Mouse (Mus musculus) gastrocnemius, postnatal 25 days (tissue): ENCODE measurements around the gene Pbx1. TPM values are rescaled to one million over a fixed set of nuclear protein-coding genes. Genes with fewer than 3 reads are reported as not detected.

ENCODE experiments used
- DNase-seq: peaks from one replicate; pipeline ENCODE4 v3.0.0; 2022
- total RNA-seq, 2 experiments: library from RNA; stranded (reverse); gene quantifications; 1 replicate in 1 of 2; 2 replicates in 1 of 2; pipeline ENCODE4 v1.2.3; 2021

The Pbx1 gene
- total RNA-seq, 2 experiments from 2014 or later, result 19.3 to 19.9 TPM

DNA sequence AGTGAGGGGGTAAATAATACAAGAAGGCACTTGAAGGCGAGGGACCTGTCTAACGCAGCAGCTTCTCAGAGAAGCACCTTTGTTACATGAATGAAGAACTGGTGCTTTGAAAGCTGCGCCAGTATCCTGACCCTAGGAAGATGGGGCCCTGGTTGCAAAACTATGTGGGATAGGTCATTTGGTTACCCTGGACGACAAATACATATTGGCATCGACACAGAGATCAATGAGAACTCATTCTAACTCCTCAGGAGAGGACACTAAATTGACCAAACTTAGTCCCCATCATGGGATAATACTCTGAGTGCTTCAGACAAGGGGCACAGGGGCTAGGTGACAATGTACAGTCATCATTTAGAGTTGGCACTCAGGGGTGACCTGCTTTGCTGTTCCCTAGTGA lies 264.3 kb downstream of the Pbx1 start:
- DNase-seq, result no peak

DNA sequence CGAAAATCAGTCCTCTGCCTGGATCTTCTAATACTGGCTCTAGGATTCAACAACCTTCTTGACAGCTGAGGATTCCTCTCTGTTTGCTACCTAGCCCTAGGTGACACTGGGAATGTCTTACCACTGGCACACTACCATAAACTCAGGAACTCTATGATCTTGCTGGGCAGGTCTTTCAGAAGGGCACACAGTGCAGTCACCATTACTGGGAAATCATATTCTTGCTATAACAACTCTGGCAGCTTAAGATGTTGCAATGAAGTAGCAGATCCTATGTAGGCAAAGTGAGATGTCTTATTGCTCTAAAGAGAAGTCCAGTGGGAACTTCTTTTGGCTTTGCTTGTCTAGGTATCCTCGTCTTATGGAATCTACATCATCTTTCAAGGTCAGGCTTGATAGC lies 265.2 kb downstream of the Pbx1 start:
- no peak for DNase-seq

- no peak for DNase-seq
Measured at GRCm38 (mm10) chr1:168164945-168165344, 267.1 kb downstream of the Pbx1 start.

DNA sequence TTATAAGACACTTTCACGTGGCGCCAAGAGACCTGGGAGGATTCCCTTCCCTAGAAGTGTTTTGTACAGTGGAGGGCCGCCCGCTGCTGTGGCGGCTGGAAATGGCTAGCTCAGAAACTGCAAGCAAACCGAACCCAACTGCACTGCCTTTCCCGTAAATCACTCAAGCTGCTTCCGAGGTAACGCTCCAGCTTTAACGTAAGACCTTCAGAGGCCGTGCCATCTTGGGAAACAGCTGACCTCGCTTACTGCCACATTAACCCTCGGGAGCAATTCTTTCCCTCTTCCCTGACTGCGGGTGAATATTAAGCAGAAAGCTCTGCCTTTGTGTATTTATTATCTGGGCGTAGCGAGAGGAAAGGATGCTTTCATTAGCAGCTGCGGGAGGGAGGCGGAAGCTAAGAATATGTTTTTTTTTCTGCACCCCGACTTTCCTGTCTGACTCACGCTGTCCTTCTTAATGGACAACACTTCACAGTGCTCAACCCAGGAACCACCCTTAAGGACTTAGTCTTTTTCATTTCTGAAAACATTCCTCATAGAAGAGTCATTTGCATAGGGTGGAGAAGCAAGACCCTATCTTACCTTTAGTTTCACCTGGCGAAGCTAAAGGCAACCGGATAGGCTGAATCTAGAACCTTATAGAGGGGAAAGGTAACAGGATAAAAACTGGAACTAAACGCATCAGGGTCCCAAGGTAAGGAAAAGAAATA lies 268.4 kb downstream of the Pbx1 start:
- DNase-seq, result no peak

DNA sequence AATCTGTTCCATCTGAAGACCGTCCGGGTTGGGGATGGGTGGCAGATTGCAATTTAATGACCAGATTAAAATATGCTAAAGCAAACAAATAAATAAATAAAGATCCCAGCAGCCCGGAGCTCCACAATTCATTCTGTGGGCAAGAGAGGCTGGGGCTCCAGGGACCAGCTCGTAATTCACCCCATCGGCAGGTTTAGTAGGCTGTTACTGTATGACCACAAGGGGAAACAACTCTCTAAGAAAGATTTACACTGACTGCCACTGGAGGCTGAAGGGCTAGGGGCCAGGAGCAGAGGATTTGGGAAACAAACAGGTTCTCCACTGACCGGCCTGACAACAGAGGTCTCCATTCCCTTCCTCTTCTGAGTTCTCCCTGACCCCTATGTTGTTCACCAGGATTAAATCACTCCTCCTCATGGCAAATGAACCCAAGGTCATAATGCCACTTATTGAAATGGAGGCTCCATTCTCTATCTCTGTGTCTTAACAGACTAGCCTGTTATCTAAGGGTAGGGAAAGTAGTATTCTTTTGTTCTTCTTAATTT lies 292.9 kb downstream of the Pbx1 start:
- DNase-seq, result no peak

DNA sequence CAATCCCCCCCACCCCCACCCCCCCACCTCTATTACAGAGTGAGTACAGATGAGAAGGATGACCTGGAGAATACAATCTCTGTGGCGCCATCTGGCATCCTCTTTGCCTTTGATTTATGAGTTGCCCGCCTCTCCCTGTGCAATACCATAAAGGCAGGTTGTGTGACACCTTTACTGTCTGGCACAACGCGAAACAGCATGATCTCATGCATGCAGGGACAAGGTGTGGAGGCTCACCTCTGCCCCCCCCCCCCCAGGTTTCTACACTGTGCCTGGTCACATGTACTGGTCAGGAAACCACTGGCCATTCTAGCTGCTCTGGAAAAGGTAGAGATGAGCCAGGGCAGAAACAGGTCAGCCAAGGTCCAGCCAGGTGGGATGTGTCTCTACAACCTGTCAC lies 293.4 kb downstream of the Pbx1 start:
- no peak for DNase-seq

DNA sequence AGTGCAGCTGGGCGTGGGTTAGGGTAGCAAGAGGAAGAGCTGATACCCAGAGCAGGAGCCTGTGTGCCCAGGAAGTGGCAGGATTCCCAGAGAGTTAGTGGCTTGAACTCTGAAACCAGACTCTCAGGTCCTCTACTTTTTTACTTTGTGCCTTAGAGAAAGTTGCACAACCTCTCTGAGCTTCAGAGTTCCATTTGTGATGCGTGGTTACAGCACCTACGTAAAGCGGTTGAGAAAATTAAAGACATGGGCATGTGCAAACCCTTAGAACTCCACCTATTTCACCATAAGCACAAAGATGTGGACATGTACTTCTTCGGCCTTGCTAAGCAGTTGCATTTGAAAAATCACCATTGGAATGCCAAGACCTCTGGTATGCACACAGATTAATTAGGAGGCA lies 294.2 kb downstream of the Pbx1 start:
- no peak for DNase-seq

GRCm38 (mm10) chr1:168135545-168135944 lies 296.5 kb downstream of the Pbx1 start:
- DNase-seq, result no peak

- DNase-seq, result no peak
Measured at GRCm38 (mm10) chr1:168133696-168134095, 298.4 kb downstream of the Pbx1 start.

DNA sequence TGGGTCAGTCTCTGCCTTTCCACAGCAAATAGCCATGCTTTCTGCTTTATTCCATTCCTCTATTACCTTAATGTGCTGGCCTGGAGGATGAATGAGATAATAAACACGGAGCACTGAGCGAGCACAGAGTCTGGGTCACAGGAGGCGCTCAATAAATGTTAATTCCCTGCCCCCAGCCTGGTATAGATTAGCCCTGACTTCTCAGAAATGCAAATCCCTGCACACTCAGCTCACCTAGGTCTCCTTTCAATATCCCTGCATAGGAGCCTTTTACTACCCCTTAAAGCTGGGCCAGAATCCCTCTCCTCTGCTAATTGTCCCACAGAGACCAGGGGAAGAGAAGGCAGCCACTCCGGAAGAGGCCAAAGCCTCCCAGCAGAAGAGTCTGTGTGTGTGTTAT lies 304.1 kb downstream of the Pbx1 start:
- no peak for DNase-seq

GRCm38 (mm10) chr1:168124643-168125490 lies 307.2 kb downstream of the Pbx1 start:
- DNase-seq, result no peak

DNA sequence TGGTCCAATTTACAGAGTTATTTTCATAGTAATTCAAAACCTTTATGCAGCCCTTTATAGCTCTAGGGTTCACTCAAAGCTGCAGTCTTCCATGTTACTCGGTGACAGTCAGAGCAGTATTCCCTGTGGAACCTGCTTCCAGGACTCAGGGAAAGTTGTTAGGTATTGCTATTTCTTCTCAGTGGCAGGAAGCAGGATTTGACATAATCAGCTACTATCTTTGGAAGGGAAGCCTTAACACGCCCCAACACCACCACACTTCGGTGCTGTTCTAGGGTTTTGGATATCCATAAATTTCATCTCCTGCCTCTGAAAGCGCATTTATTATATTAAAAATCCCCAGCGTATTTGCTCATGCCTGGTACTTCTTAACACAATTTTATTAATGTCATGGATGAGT lies 314.0 kb downstream of the Pbx1 start:
- DNase-seq, result no peak

- DNase-seq, result no peak
Measured at GRCm38 (mm10) chr1:168117367-168117766, 314.7 kb downstream of the Pbx1 start.

GRCm38 (mm10) chr1:168109797-168110196 lies 322.3 kb downstream of the Pbx1 start:
- DNase-seq, result no peak

- peak; percentile 13 for DNase-seq
Measured at GRCm38 (mm10) chr1:168103821-168104220, 328.2 kb downstream of the Pbx1 start.

DNA sequence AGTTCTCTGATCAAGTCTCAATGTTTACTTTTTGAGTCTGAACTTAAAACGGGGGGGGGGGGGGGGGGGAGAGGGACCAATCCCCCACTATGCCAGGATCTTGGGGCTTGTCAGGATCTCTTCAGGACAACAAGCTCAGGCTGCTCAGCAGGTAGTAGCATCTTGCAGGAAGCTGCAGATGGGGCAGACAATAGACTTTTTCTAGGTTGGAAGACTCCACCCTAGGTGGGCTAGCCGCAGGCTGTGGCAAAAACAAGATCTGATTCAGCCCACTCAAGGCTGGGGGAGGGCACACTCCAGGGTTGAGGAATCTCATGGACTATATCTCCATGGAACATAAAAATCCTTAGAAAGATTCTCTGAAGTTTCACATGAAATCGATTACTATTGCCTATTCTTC lies 330.6 kb downstream of the Pbx1 start:
- no peak for DNase-seq

DNA sequence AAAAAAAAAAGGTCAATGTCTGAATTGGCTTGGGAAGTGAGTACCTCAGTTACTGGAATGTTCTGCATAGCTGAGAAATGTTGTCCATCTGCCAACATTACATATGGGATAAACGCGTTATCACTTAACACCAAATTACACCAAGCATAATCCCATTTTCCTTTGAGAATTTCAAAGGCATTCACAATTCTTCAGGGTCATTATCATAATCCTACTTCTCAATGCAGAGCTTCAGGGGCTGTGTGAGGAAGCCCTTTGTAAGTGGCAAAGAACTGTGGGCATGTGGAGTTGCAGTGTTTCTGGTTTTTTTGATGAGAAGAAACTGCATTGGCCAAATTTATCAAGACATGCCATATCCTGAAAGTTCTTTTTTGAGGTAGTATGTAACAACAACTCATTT lies 333.3 kb downstream of the Pbx1 start:
- no peak for DNase-seq

- DNase-seq, result no peak
Measured at GRCm38 (mm10) chr1:168094671-168095070, 337.4 kb downstream of the Pbx1 start.

- no peak for DNase-seq
Measured at GRCm38 (mm10) chr1:168093044-168093443, 339.0 kb downstream of the Pbx1 start.

DNA sequence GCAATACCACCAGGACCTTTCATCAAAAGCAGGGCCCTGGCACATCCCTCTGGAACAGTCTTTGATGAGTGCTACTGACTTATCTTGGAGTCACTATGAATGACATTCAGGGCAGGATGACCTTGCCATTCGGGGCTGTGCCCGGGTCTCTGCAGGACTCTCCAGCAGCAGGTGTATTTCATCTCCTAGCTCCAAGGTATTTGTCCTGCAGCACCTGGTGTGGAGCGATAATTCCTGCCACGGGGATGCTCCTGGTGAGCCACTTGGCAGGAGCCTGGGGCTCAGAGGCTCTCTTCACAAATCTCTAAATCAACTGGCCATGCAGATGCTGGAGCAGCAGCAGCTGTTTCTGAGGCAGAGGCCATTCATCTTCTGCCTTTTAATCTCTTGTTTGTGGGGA lies 340.4 kb downstream of the Pbx1 start:
- no peak for DNase-seq

GRCm38 (mm10) chr1:168088680-168089079 lies 343.4 kb downstream of the Pbx1 start:
- DNase-seq, result no peak

DNA sequence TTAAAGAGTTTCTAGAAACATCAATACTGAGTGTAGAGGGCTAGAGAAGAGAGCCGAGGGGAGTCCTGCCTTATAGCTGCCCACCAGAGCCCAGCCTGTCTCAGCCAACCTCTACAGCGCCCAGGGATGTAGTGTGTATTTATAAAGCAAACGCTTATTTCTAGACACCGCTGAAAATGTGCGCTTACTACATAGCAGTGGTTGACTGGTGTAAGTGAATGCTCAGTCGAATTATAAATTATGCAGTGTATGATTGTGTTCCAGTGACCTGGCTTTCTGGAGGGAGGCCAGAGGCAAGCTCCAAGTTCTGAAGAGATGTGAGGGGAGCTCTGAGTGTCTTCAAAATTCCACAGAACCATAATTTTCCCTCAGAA lies 352.7 kb downstream of the Pbx1 start:
- no peak for DNase-seq

GRCm38 (mm10) chr1:168078746-168079393 lies 353.2 kb downstream of the Pbx1 start:
- DNase-seq, result no peak
